In the genomic region with DNA sequence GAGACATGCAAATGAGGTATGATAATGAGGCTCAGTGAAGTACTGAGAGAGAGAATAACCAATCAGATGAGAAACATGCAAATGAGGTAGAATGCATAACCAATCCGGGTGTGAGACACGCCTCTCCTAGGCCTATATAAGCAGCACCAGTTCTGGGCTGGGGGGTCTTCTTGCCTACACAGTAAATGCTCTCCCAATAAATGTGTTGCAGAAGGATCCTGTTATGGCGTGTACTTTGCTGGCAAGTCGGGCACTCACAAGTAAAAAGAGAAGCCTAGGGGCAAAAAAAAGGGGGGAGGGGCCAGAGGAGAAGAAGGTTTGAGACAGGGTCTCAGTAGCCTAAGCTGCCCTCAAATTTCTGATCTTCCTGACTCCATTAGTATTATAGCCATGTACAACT, we compare ENCODE assay signal across 1 mouse cellular context. TPM values are rescaled to one million over a fixed set of nuclear protein-coding genes. Genes with fewer than 3 reads are reported as not detected.
"Had no signal": no experiment of that assay in that cellular context is flagged by ENCODE, and none has a peak within 500 bp of the region (broad histone marks: within the 10 kb centered on the region; RNA-seq: fewer than 3 reads in every experiment).

No protein-coding gene starts in this region.

RNA-seq across cellular contexts. Expression of a gene that starts 20.9 kb away (rescaled TPM):
- total RNA-seq: neutrophil, adult 5-6 weeks had no signal
